Mouse (Mus musculus): ENCODE measurements at regions not wholly inside any gene's neighbourhood (a gene's known extent, or its start where the extent isn't known, plus 50 kb on each side); places are given as distances from the start of the nearest gene placed in this dataset.

DNA sequence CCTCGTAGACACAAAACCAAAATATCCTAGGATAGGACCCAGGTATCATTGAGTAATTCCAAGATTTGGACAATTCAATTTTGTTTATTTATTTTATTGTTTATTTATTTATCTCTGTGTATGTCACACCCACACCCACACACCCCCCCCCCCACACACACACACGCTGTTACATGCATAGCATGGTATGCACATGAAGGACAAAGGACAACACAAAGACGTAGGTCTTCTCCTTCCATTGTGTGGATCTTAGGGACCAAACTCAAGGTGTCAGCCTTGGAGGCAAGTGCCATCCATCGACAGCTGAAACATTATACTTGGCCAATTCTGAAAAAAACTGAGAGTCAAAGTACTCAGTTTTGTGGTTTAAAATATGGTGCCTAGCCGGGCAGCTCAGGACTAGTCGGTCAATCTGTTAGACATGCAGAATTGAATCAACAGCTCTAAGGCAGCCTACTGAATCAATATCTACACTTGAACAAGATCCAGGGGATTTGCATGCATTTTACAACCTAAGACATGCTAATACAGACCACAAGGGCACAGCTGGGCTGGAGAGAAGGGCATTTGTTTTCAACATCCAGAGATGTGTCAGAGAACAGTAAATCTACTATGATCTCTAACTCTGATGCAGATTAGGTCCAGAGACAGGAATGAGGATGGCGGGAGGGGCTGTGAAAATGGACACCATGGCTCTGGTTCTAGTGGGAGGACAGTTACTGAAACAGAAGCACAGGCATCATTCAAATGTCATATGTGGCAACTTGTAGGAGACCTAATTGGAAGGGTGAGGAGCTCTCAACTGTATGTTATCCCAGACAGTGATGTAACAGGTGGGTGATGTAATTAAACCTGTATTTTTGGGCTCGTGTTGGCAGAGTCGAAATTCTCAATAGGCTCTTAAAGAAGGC, 143.9 kb upstream of the Adgrl2 start:
- TF ChIP-seq CTCF (IDR thresholded peaks at IDR 0.05) = no peak
- ATAC-seq (no peak), DNase-seq (ENCODE audit: low read depth, low spot score) (no peak)
- CTCF ChIA-PET = interaction anchor here (0.9 kb wide), 2 partner anchors 9 to 23 kb away, joined by 3 read pairs; no protein-coding TSS in a partner anchor
- POLR2A ChIA-PET = interaction anchor here (0.6 kb wide), 1 partner anchor 18 kb away, joined by 3 read pairs; no protein-coding TSS in a partner anchor
- in situ Hi-C loops (cut with MboI; ENCODE audit: low pct_unique_long_range_greater_than_20kb) = no loop called here
- no peaks in the 10 kb centered on the region for H3K27me3 ChIP-seq

DNA sequence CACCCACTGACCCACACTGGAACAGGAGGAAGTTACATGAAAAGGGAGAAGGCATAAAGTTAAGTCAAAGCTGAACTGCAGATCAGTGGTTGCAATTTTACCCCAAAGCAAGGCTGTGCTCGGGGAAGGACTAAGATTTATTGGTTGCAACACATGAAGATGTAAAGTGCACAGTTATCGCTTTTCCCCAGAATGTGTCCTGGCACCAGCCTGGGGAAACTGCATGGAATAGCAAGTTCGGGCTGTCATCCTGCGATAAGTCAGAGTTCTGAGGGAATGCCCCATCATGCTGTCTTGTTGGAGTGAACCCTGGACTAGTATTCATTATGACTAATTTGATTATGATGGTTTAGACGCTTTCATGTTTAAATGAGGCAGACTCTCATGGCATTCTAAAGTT, 128.5 kb upstream of the Adgrl2 start:
- no peak for DNase-seq (ENCODE audit: low read depth, low spot score)
- TF ChIP-seq CTCF (IDR thresholded peaks at IDR 0.05) = no peak
- in situ Hi-C loops (cut with MboI; ENCODE audit: low pct_unique_long_range_greater_than_20kb) = no loop called here
- no peak for ATAC-seq
- ChIA-PET CTCF (interaction anchor here (1.0 to 1.6 kb wide), 3 partner anchors 20 to 62 kb away, joined by 3 to 4 read pairs (median 4); no protein-coding TSS in a partner anchor), POLR2A (interaction anchor here (1.0 kb wide), 1 partner anchor 10 kb away, joined by 3 read pairs; no protein-coding TSS in a partner anchor)
- no peaks in the 10 kb centered on the region for H3K27me3 ChIP-seq

DNA sequence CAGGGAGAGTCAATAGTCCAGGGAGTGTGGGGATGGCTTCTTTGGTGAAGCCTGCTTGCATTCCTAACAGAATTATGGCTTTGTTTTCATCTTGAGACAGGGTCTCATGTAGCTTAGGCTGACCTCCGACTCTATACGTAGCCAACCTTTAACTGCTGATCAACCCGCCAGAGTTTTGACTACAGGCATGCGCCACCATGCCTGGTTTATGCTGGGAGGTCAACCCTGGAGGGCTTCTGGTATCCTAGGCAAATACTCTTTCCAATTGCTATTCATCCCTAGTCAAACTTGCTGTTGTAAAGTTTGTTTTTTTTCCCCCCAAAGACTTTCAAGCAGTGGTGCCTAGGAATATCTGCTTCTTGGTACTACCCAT, 127.3 kb upstream of the Adgrl2 start:
- no peaks in the 10 kb centered on the region for H3K27me3 ChIP-seq
- no peak for DNase-seq (ENCODE audit: low read depth, low spot score)
- in situ Hi-C loops (cut with MboI; ENCODE audit: low pct_unique_long_range_greater_than_20kb) = no loop called here
- no peak for ATAC-seq
- TF ChIP-seq CTCF (IDR thresholded peaks at IDR 0.05) = no peak
- CTCF ChIA-PET = interaction anchor here (0.8 to 1.1 kb wide), 4 partner anchors 14 to 189 kb away, joined by 3 to 4 read pairs (median 3); no protein-coding TSS in a partner anchor
- POLR2A ChIA-PET = no interaction called here

DNA sequence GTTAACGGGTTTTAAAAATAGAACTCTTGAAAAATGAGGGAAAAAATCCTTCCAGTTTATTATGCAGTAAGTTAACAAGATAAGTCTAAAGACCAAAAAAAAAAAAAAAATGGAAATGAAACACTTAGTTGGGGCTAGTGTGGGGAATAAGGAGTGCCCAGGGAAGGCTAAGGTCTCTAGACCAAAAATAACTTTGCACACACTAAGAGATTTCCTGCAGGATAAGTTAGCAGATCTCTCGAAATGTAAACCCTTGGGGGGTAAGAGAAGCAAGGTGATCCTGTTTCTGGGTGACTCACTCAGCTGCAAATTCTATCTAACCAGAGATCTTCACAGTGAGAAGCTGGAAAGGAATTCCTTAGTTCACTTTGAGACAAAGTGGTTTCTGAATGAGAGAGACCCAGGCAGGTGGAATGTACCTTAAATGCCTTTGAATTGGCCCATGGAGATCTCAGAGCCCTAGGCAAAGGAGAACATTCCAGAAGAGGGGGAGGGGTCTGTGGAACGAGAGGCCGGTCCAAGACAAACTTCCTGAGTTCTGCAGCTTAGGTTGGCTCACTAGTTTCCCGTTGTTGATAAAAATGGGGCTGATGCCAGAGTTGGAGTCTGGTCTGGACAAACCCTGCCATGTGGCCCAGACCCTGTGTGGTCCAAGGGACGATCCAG, 126.8 kb upstream of the Adgrl2 start:
- DNase-seq (ENCODE audit: low read depth, low spot score) (peak; percentile 98), ATAC-seq (peak; percentile 99)
- ChIA-PET CTCF (interaction anchor here (0.8 to 1.3 kb wide), 4 partner anchors 14 to 189 kb away, joined by 3 to 4 read pairs (median 3); no protein-coding TSS in a partner anchor), POLR2A (interaction anchor here (0.6 to 1.9 kb wide), 5 partner anchors 15 to 1407 kb away, joined by 3 to 8 read pairs (median 5); partner anchors contain the start of gene Adgrl2)
- no peaks in the 10 kb centered on the region for H3K27me3 ChIP-seq
- in situ Hi-C loops (cut with MboI; ENCODE audit: low pct_unique_long_range_greater_than_20kb) = no loop called here
- no peak for TF ChIP-seq CTCF (IDR thresholded peaks at IDR 0.05)

DNA sequence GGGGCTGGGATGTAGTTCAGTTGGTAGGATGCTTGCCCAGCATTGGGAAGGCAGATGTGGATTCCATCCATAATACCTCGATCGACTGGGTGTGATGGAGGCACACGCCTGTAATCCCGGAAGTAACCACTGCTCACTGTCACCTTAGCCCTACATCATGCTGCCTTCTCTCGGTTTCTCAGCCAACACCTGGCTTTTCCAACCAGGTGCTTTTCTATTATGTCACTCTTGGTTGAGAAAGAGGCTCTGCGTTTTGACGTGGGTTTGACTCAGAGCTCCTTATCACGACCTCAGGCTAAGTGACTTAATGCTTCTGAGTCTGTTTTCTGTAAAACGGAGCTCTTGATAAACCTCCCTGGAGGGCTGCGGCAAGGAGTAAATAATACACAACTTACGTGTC, 126.2 kb upstream of the Adgrl2 start:
- DNase-seq (ENCODE audit: low read depth, low spot score) (no peak), ATAC-seq (no peak)
- in situ Hi-C loops (cut with MboI; ENCODE audit: low pct_unique_long_range_greater_than_20kb) = no loop called here
- no peaks in the 10 kb centered on the region for H3K27me3 ChIP-seq
- CTCF ChIA-PET = interaction anchor here (1.3 to 1.4 kb wide), 2 partner anchors 14 to 19 kb away, joined by 4 read pairs; no protein-coding TSS in a partner anchor
- POLR2A ChIA-PET = interaction anchor here (0.6 to 1.9 kb wide), 5 partner anchors 14 to 1406 kb away, joined by 3 to 8 read pairs (median 5); partner anchors contain the start of gene Adgrl2
- no peak for TF ChIP-seq CTCF (IDR thresholded peaks at IDR 0.05)

DNA sequence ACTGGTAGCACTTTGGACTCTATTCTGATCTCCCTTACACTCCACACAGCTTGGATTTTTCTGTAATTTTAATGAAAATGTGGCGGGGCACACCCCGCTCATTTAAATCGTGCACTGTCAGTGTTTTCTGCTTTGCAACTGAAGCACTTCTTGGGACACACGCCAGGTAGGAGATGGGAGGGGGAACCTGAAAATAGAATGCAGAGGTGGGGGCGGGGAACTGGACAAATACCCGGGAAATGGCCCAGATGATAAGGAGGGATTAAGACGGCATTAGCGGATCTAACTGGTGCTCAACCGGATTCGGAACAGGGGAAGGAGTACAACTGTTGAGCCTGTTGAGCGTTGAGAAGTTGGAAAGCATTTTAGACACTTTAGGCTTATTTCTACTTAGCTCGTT, 125.5 kb upstream of the Adgrl2 start:
- TF ChIP-seq CTCF (IDR thresholded peaks at IDR 0.05) = no peak
- H3K27me3 ChIP-seq = no peaks in the 10 kb centered on the region
- no peak for ATAC-seq
- CTCF ChIA-PET = interaction anchor here (0.6 to 1.4 kb wide), 4 partner anchors 14 to 242 kb away, joined by 3 to 4 read pairs (median 4); no protein-coding TSS in a partner anchor
- no peak for DNase-seq (ENCODE audit: low read depth, low spot score)
- in situ Hi-C loops (cut with MboI; ENCODE audit: low pct_unique_long_range_greater_than_20kb) = no loop called here
- POLR2A ChIA-PET = interaction anchor here (0.6 to 1.9 kb wide), 2 partner anchors 126 to 128 kb away, joined by 3 to 8 read pairs; partner anchors contain the start of gene Adgrl2

DNA sequence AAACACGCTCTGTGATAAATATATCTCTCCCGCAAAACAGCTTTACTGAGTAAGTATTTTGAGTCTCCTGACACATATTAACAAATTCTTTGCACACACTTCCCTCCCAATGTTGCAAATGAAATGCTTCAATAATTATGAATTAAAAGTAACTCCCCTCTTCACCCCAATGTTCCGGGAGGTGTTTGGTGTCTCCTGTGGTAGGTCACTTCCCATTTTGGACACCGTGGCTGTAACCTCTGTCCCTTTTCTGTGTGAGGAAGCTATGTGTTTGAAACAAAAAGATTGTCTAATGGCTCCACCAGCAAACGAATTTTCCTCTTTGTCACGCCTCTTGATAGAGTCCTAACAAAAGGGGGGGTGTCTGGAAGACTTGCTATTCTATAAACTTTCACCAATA, 122.5 kb upstream of the Adgrl2 start:
- no peak for TF ChIP-seq CTCF (IDR thresholded peaks at IDR 0.05)
- in situ Hi-C loops (cut with MboI; ENCODE audit: low pct_unique_long_range_greater_than_20kb) = no loop called here
- no peak for DNase-seq (ENCODE audit: low read depth, low spot score)
- POLR2A ChIA-PET = no interaction called here
- no peak for ATAC-seq
- CTCF ChIA-PET = interaction anchor here (1.2 to 2.0 kb wide), 3 partner anchors 13 to 22 kb away, joined by 3 to 5 read pairs (median 5); no protein-coding TSS in a partner anchor
- H3K27me3 ChIP-seq = no peaks in the 10 kb centered on the region

DNA sequence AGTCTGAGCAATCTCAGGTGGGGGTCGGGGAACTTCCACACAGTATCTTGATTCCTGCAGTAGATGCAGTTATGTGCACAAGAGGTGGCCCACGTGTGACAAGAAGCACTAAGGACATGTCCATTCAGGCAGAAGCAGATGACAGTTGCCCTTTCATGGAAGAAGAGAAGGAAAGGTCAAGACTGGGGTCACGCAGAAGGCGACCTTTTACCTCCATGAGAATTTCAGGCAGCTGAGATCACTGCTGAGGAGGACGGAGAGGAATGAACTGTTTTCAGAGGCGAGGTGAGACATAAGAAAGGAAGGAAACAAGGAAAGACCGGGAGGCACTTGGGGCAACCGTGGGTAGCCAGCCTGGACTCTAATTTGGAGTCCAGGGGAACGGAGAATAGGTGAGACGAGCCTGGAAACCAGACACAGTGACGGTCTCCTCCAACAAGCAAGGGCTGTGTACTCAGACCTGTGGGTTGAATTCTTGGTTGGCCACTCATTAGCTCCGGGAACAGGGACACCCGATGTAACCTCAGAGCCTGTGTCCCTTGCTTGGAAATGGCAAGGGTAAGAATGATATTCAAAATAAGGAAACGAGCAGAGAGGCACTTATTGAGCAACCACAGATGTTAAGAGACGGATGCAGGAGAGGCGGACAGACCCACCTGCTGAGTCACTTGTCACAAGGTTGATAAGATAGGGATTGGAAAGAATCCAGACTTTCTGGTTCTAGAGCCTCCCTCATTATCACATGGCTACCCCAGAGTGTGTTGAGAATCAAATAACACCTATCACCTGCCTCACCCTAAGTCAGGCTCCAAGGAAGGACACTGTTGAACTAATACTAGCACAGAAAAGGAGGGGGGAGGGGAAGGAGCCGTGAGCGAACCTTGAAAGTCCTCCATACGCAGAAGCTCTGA, 121.4 kb upstream of the Adgrl2 start:
- ATAC-seq = no peak
- in situ Hi-C loops (cut with MboI; ENCODE audit: low pct_unique_long_range_greater_than_20kb) = no loop called here

DNA sequence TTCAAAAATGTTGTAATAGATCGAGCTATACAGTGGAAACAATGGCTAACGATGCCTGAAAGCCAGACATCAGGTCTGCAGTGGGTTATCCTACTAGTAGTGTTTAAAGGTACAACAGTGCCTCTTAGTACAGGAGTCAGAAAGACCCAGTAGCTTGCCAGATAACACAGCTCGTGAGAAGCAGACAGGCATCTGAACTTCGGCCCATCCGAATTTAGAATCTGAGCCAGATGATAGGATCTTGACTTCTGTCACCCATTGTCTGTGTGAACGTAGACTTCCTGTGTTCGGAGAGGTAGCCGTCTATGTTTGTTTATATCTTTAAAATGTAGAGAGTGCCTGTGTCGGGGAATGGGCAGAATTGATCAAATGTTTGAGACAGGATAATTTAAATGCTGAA, 120.5 kb upstream of the Adgrl2 start:
- ATAC-seq (no peak), DNase-seq (ENCODE audit: low read depth, low spot score) (no peak)
- ChIA-PET POLR2A (no interaction called here), CTCF (interaction anchor here (0.7 to 1.6 kb wide), 4 partner anchors 9 to 75 kb away, joined by 3 to 6 read pairs (median 4); no protein-coding TSS in a partner anchor)
- H3K27me3 ChIP-seq = no peaks in the 10 kb centered on the region
- in situ Hi-C loops (cut with MboI; ENCODE audit: low pct_unique_long_range_greater_than_20kb) = no loop called here
- no peak for TF ChIP-seq CTCF (IDR thresholded peaks at IDR 0.05)

More for the DNA sequence above, 121.4 kb upstream of the Adgrl2 start:
- ChIA-PET POLR2A (no interaction called here), CTCF (interaction anchor here (1.2 to 2.0 kb wide), 4 partner anchors 10 to 21 kb away, joined by 3 to 5 read pairs (median 4); no protein-coding TSS in a partner anchor)
- no peaks in the 10 kb centered on the region for H3K27me3 ChIP-seq
- DNase-seq (ENCODE audit: low read depth, low spot score) = no peak
- no peak for TF ChIP-seq CTCF (IDR thresholded peaks at IDR 0.05)
